Mouse (Mus musculus) forebrain, embryonic 14.5 days (tissue): ENCODE measurements around the gene Olfml2a. TPM values are rescaled to one million over a fixed set of nuclear protein-coding genes. Genes with fewer than 3 reads are reported as not detected.

Source experiments
- ATAC-seq: fragments of 200-750 bp; cut with Nextera tagmentation; 2 replicates; pipeline ENCODE4 v1.8.0; 2017; ENCODE audit warnings: mild to moderate bottlenecking, moderate library complexity
- DNase-seq: peaks from one replicate; pipeline ENCODE4 v3.0.0-alpha.2; 2015; ENCODE audit warnings: low spot score
- H3K27ac ChIP-seq: fragments of 300-500 bp; sonication (generic); 2 replicates; pipeline ENCODE4 v1.5.1; 2014; ENCODE audit warnings: low read depth, mild to moderate bottlenecking, control low read depth, low read length, moderate library complexity
- H3K27me3 ChIP-seq: fragments of 300-500 bp; sonication (generic); replicated peaks from 2 replicates; pipeline ENCODE4 v1.6.1; 2014; ENCODE audit warnings: low read length, control low read depth, mixed read lengths; ENCODE audit not compliant: control insufficient read depth, insufficient read depth
- H3K36me3 ChIP-seq: fragments of 300-500 bp; sonication (generic); 2 replicates; pipeline ENCODE4 v1.6.1; 2014; ENCODE audit warnings: low read length, control low read depth; ENCODE audit not compliant: control insufficient read depth, insufficient read depth
- H3K4me1 ChIP-seq: fragments of 300-500 bp; sonication (generic); 2 replicates; pipeline ENCODE4 v1.6.1; 2014; ENCODE audit warnings: antibody characterized with exemption, low read length, control low read depth; ENCODE audit not compliant: control insufficient read depth, insufficient read depth
- H3K4me2 ChIP-seq: fragments of 300-500 bp; sonication (generic); 2 replicates; pipeline ENCODE4 v1.6.1; 2014; ENCODE audit warnings: mild to moderate bottlenecking, control low read depth, low read length
- H3K4me3 ChIP-seq: fragments of 300-500 bp; sonication (generic); 2 replicates; pipeline ENCODE4 v1.5.1; 2014; ENCODE audit warnings: low read depth, low read length, control low read depth
- H3K9ac ChIP-seq: fragments of 300-500 bp; sonication (generic); 2 replicates; pipeline ENCODE4 v1.6.1; 2014; ENCODE audit warnings: mild to moderate bottlenecking, low read length, control low read depth, moderate library complexity
- H3K9me3 ChIP-seq: fragments of 300-500 bp; sonication (generic); replicated peaks from 2 replicates; pipeline ENCODE4 v1.6.1; 2016; ENCODE audit warnings: low read length, control low read depth, mixed read lengths; ENCODE audit not compliant: control insufficient read depth
- WGBS: fragments of 180-500 bp; shearing (Covaris S2); extraction: QIAGEN DNeasy Blood & Tissue Kit; methylation state at CpG from one replicate; pipeline ENCODE4 v1.1.7; 2014; 5-methylcytosine and 5-hydroxymethylcytosine counted together
- polyA plus RNA-seq: library from polyadenylated mRNA; unstranded; fragments of >200 nt; fragmentation: Nextera tagmentation; extraction: Ambion mirVana; gene quantifications from 2 replicates; pipeline ENCODE4 v1.2.1, GENCODE M21; 2014

The Olfml2a gene
- polyA plus RNA-seq = 1.9 and 2.5 TPM in 2 replicates

DNA sequence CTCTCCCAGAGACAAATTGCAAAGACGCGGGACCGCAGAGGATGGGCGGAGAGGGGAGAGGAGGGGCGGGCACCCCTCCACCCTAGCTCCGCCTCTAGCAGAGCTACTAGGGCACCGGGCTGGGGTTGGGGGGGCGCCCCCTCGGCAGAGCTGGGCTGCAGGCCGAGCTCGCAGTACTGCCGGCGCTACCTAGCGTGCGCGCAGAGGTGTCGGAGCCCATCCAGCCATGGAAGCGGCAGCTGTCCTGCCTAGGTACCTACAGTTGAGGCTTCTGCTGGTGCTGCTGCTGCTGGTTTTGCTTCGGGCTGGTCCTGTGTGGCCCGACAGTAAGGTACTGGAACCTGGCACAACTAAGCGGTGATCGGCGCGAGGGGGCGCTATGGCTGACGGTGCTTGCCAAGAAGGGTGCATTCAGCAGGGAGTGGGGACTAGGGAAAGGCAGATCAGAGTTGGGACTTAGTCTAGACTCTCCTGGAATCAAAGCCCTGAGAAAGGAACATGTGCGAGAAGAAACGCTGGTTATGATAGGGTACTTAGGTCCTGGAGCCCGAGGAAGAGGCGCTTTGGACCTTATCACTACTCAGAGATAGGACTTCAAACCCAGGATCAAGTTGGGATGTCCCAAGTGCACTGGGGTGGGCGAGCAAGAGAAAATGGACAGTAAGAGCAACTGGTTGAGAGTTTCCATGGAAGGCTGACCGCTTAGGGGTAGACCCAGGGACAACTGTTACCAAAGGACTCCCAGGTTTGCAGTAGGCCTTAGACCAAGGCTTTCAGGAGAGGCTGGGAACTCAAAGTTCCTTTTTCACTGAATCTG, at the start of gene Olfml2a:
TSS of gene Olfml2a (plus strand) at position 128 of the 817 bp plus-strand sequence.
- peak; percentile 72 for ATAC-seq
- peak within 1 kb of the TSS; percentile 72 for H3K4me2 ChIP-seq
- peak; percentile 71 for DNase-seq
- WGBS = 9% methylated on average over 29 of the region's 32 CpGs
- H3K27me3 ChIP-seq = no peaks in the 10 kb centered on the region
- H3K27ac ChIP-seq = no peak within 1 kb of the TSS
- H3K4me1 ChIP-seq = peaks cover 5% of the 10 kb centered on the region; the same call in 1 of the 2 replicates
- H3K9me3 ChIP-seq = no peaks in the 10 kb centered on the region
- peak within 1 kb of the TSS; percentile 32 for H3K4me3 ChIP-seq
- H3K9ac ChIP-seq = peak within 1 kb of the TSS; percentile 59
- no peaks in the 10 kb centered on the region for H3K36me3 ChIP-seq

DNA sequence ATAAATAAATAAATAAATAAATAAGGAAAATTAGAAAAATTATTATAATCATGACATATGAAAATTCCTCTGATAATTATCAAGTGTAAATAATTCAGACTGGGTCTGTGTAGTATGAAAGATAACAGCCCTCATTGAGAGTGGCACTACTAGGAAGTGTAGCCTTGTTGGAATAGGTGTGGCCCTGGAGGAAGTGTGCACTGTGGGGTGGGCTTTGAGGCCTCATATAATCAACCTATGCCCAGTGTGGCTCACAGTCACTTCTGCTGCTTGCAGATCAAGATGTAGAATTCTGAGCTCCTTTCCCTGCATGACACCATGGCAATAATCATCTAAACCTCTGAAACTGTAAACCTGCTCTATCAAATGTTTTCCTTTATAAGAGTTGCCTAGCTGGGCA, 28.9 kb upstream of the Olfml2a start:
- H3K4me3 ChIP-seq = no peak overlapping the region
- no peak for DNase-seq
- no peaks in the 10 kb centered on the region for H3K27me3 ChIP-seq
- H3K4me1 ChIP-seq = no peaks in the 10 kb centered on the region
- H3K36me3 ChIP-seq = no peaks in the 10 kb centered on the region
- no peak overlapping the region for H3K27ac ChIP-seq
- no peak overlapping the region for H3K4me2 ChIP-seq
- H3K9me3 ChIP-seq = no peaks in the 10 kb centered on the region
- H3K9ac ChIP-seq = no peak overlapping the region
- no peak for ATAC-seq

DNA sequence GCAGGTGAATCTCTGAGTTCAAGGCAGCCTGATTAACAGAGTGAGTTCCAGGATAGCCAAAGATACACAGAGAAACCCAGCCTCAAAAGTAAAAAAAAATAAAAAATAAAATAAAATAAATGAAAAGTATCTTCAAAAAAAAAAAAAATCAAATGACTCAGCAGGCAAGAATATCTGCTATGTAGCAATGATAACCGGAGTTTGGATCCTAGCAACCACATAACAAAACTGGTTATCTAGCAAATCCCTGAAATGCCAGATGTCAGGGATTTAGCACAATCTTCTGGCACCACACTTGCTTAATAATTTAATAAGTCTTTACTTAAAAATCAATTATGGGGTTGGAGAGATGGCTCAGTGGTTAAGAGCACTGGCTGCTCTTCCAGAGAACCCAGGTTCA, 27.5 kb upstream of the Olfml2a start:
- ATAC-seq (no peak), DNase-seq (no peak)
- no peaks in the 10 kb centered on the region for H3K36me3 ChIP-seq
- H3K27me3 ChIP-seq = no peaks in the 10 kb centered on the region
- no peak overlapping the region for H3K4me3 ChIP-seq
- no peak overlapping the region for H3K4me2 ChIP-seq
- 86% methylated on average over 1 of the region's 1 CpGs for WGBS
- no peaks in the 10 kb centered on the region for H3K9me3 ChIP-seq
- H3K27ac ChIP-seq = no peak overlapping the region
- no peak overlapping the region for H3K9ac ChIP-seq
- no peaks in the 10 kb centered on the region for H3K4me1 ChIP-seq

- Histone ChIP-seq H3K4me2 (no peak overlapping the region), H3K27me3 (no peaks in the 10 kb centered on the region), H3K4me1 (no peaks in the 10 kb centered on the region), H3K36me3 (no peaks in the 10 kb centered on the region), H3K27ac (no peak overlapping the region), H3K9me3 (no peaks in the 10 kb centered on the region), H3K9ac (no peak overlapping the region), H3K4me3 (no peak overlapping the region)
- DNase-seq (no peak), ATAC-seq (no peak)
- WGBS = 85% methylated on average over 5 of the region's 5 CpGs
These were observed 25.7 kb upstream of the Olfml2a start for GRCm38 (mm10) chr2:38906097-38906496.

- H3K27ac ChIP-seq = no peak overlapping the region
- no peak overlapping the region for H3K4me3 ChIP-seq
- no peak for ATAC-seq
- H3K27me3 ChIP-seq = no peaks in the 10 kb centered on the region
- no peaks in the 10 kb centered on the region for H3K4me1 ChIP-seq
- no peak overlapping the region for H3K9ac ChIP-seq
- no peaks in the 10 kb centered on the region for H3K9me3 ChIP-seq
- 69% methylated on average over 1 of the region's 1 CpGs for WGBS
- no peak overlapping the region for H3K4me2 ChIP-seq
- DNase-seq = no peak
- no peaks in the 10 kb centered on the region for H3K36me3 ChIP-seq
These were observed 23.2 kb upstream of the Olfml2a start for GRCm38 (mm10) chr2:38908604-38909003.

DNA sequence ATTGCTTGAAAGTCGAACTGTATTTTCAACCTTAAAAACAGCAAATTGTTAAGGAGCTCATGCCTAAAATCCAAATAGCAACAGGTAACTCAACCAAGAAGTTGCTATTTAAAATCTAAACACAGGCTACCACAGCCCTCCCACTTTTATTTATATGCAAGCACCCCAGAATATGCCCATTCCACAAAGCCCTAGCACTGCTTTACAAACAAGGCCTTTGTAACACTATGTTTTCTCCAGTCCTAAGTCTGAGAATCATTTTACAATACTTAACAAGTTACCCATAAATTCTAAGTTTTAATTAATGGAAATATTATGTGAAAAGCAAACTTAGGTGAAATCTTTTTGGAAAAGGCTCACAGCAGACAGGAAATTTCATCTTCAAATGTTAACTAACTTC, 17.3 kb upstream of the Olfml2a start:
- ATAC-seq (no peak), DNase-seq (no peak)

GRCm38 (mm10) chr2:38914965-38915364, 16.8 kb upstream of the Olfml2a start:
- no peaks in the 10 kb centered on the region for H3K36me3 ChIP-seq
- H3K9ac ChIP-seq = no peak overlapping the region
- WGBS = 4% methylated on average over 4 of the region's 4 CpGs
- no peak overlapping the region for H3K4me3 ChIP-seq
- DNase-seq = peak; percentile 34
- peak; percentile 44; the same call in 1 of the 2 replicates for ATAC-seq
- no peaks in the 10 kb centered on the region for H3K27me3 ChIP-seq
- no peak overlapping the region for H3K27ac ChIP-seq
- no peak overlapping the region for H3K4me2 ChIP-seq
- H3K9me3 ChIP-seq = no peaks in the 10 kb centered on the region
- peaks cover 5% of the 10 kb centered on the region; the same call in 1 of the 2 replicates for H3K4me1 ChIP-seq

More for the DNA sequence above, 17.3 kb upstream of the Olfml2a start:
- Histone ChIP-seq H3K4me3 (no peak overlapping the region), H3K4me2 (no peak overlapping the region), H3K27ac (no peak overlapping the region), H3K9ac (no peak overlapping the region), H3K36me3 (no peaks in the 10 kb centered on the region), H3K4me1 (peaks cover 5% of the 10 kb centered on the region; the same call in 1 of the 2 replicates), H3K9me3 (no peaks in the 10 kb centered on the region), H3K27me3 (no peaks in the 10 kb centered on the region)
- 31% methylated on average over 1 of the region's 1 CpGs for WGBS

- peaks cover 5% of the 10 kb centered on the region; the same call in 1 of the 2 replicates for H3K4me1 ChIP-seq
- H3K27ac ChIP-seq = no peak overlapping the region
- H3K9ac ChIP-seq = no peak overlapping the region
- no peaks in the 10 kb centered on the region for H3K36me3 ChIP-seq
- no peak overlapping the region for H3K4me3 ChIP-seq
- H3K4me2 ChIP-seq = no peak overlapping the region
- H3K27me3 ChIP-seq = no peaks in the 10 kb centered on the region
- 23% methylated on average over 4 of the region's 4 CpGs for WGBS
- DNase-seq (no peak), ATAC-seq (no peak)
- H3K9me3 ChIP-seq = no peaks in the 10 kb centered on the region
These were observed 14.7 kb upstream of the Olfml2a start for GRCm38 (mm10) chr2:38916947-38917691.

DNA sequence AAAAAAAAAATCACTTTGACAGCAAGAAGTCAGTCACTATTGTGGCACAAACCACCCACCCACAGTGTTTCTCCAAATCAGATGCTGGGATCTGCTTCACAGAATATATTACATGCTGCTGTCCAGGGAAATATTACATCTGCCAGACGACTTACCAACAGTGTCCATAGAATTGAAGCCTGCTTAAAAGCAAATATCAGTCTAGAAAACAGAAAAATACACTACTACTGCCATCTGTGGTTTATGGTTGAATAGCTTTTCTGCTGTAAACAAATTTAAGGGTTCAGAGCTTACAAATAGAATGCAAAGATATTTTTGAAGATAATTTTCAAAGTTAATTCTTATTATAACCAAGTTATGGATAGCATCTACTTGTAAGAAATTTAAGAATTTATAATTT, 10.4 kb upstream of the Olfml2a start:
- no peak overlapping the region for H3K27ac ChIP-seq
- WGBS = 10% methylated on average over 1 of the region's 1 CpGs
- DNase-seq = no peak

More for the DNA sequence above, 10.4 kb upstream of the Olfml2a start:
- H3K36me3 ChIP-seq = no peaks in the 10 kb centered on the region
- H3K4me3 ChIP-seq = no peak overlapping the region
- no peak overlapping the region for H3K9ac ChIP-seq
- no peak for ATAC-seq
- H3K9me3 ChIP-seq = no peaks in the 10 kb centered on the region
- H3K4me2 ChIP-seq = no peak overlapping the region
- peaks cover 21% of the 10 kb centered on the region for H3K27me3 ChIP-seq
- peaks cover 8% of the 10 kb centered on the region; the same call in 1 of the 2 replicates for H3K4me1 ChIP-seq
